Mouse (Mus musculus) MEL (cell line): ENCODE data around the gene Efr3b.

ENCODE experiments used
- CTCF ChIP-seq, 3 experiments: IDR thresholded peaks in 2 of 3; conservative IDR thresholded peaks in 1 of 3; 2 replicates each; pipeline ENCODE4 v1.5.1; 2011 to 2012; ENCODE audit warnings: low read length in 3 of 3, low read depth in 2 of 3, mild to moderate bottlenecking in 2 of 3, improper control_type of control experiment in 1 of 3, inconsistent platforms in 1 of 3, mixed read lengths in 1 of 3, moderate library complexity in 1 of 3; ENCODE audit not compliant: control insufficient read depth in 1 of 3, insufficient read depth in 1 of 3, poor library complexity in 1 of 3, severe bottlenecking in 1 of 3
- E2F4 ChIP-seq: IDR thresholded peaks from 2 replicates; pipeline ENCODE4 v1.6.1; 2011; ENCODE audit warnings: low read depth, low read length, improper control_type of control experiment, borderline replicate concordance
- ETS1 ChIP-seq: IDR thresholded peaks from 2 replicates; pipeline ENCODE4 v1.6.1; 2012; ENCODE audit warnings: low read depth, mild to moderate bottlenecking, inconsistent platforms, low read length, improper control_type of control experiment, moderate library complexity
- GABPA ChIP-seq: IDR thresholded peaks from 2 replicates; pipeline ENCODE4 v1.6.1; 2012; ENCODE audit warnings: low read depth, mild to moderate bottlenecking, inconsistent platforms, low read length, improper control_type of control experiment, moderate library complexity
- GATA1 ChIP-seq: IDR thresholded peaks from 2 replicates; pipeline ENCODE4 v1.6.1; 2011; ENCODE audit warnings: low read depth, low read length, improper control_type of control experiment
- MAFK ChIP-seq: IDR thresholded peaks from 2 replicates; pipeline ENCODE4 v1.6.1; 2011; ENCODE audit warnings: low read depth, mild to moderate bottlenecking, low read length, improper control_type of control experiment, borderline replicate concordance
- MAZ ChIP-seq: IDR thresholded peaks from 2 replicates; pipeline ENCODE4 v1.6.1; 2012; ENCODE audit warnings: low read depth, mild to moderate bottlenecking, inconsistent platforms, low read length, improper control_type of control experiment
- MXI1 ChIP-seq: IDR thresholded peaks from 2 replicates; pipeline ENCODE4 v1.6.1; 2011; ENCODE audit warnings: mild to moderate bottlenecking, low read depth, low read length, improper control_type of control experiment
- POLR2A ChIP-seq, 2 experiments: IDR thresholded peaks; 2 replicates each; pipeline ENCODE4 v1.6.1; 2011 to 2012; ENCODE audit warnings: low read length in 2 of 2, mild to moderate bottlenecking in 2 of 2, control low read depth in 1 of 2, improper control_type of control experiment in 1 of 2, low read depth in 1 of 2, moderate library complexity in 1 of 2; ENCODE audit not compliant: control insufficient read depth in 1 of 2, insufficient read depth in 1 of 2, poor library complexity in 1 of 2
- POLR2AphosphoS2 ChIP-seq: IDR thresholded peaks from 2 replicates; pipeline ENCODE4 v1.6.1; 2011; ENCODE audit warnings: low read length, improper control_type of control experiment
- POLR2AphosphoS5 ChIP-seq: IDR thresholded peaks from 2 replicates; pipeline ENCODE4 v1.6.1; 2012; ENCODE audit warnings: low read depth, borderline replicate concordance, mild to moderate bottlenecking, inconsistent platforms, low read length, moderate library complexity, mixed read lengths
- TBP ChIP-seq: IDR thresholded peaks from 2 replicates; pipeline ENCODE4 v1.8.0; 2011; ENCODE audit warnings: low read depth, low read length, improper control_type of control experiment
- USF1 ChIP-seq: IDR thresholded peaks from 2 replicates; pipeline ENCODE4 v1.6.1; 2014; ENCODE audit warnings: low read depth, mild to moderate bottlenecking, inconsistent platforms, low read length, improper control_type of control experiment, moderate library complexity
- ZKSCAN1 ChIP-seq: IDR thresholded peaks from 2 replicates; pipeline ENCODE4 v1.6.1; 2012; ENCODE audit warnings: low read depth, mild to moderate bottlenecking, inconsistent platforms, low read length, improper control_type of control experiment, moderate library complexity

GRCm38 (mm10) chr12:3918577-3918976 is 120.1 kb downstream of the Efr3b start:
- TF ChIP-seq GABPA = no peak
- TF ChIP-seq POLR2A (IDR thresholded peaks at IDR 0.05; ENCODE audit: control insufficient read depth in 1 of 2, insufficient read depth in 1 of 2, low read depth in 1 of 2, low read length in 2 of 2, poor library complexity in 1 of 2) = no peak
- no peak for TF ChIP-seq E2F4
- no peak for TF ChIP-seq POLR2AphosphoS2
- TF ChIP-seq CTCF (IDR thresholded peaks at IDR 0.05 in 2 of 3, conservative IDR thresholded peaks at IDR 0.05 in 1 of 3; ENCODE audit: control insufficient read depth in 1 of 3, insufficient read depth in 1 of 3, low read depth in 2 of 3, low read length in 3 of 3, poor library complexity in 1 of 3, severe bottlenecking in 1 of 3) = no peak
- no peak for TF ChIP-seq MAFK
- TF ChIP-seq MXI1 = no peak
- no peak for TF ChIP-seq POLR2AphosphoS5
- no peak for TF ChIP-seq TBP
- TF ChIP-seq USF1 = no peak
- TF ChIP-seq ZKSCAN1 = no peak
- no peak for TF ChIP-seq MAZ
- TF ChIP-seq GATA1 = no peak
- no peak for TF ChIP-seq ETS1
